Mouse (Mus musculus) layer of hippocampus, adult 18-20 months (tissue): ENCODE results near the gene Wdfy3. TPM values are rescaled to one million over a fixed set of nuclear protein-coding genes. Genes with fewer than 3 reads are reported as not detected.
A peak's percentile ranks its signal among the peaks of the same experiment; 100 is the strongest.
"Not testable (repeated sequence)": the region's sequence is repeated elsewhere in the genome, so short reads cannot be mapped to it uniquely, and the experiment has no call there.

Experiments
- DNase-seq, 2 experiments: peaks; one replicate each; pipeline ENCODE4 v3.0.0; 2022; ENCODE audit warnings: low spot score in 2 of 2
- total RNA-seq, 2 experiments: library from RNA; stranded (reverse); gene quantifications; 2 replicates each; pipeline ENCODE4 v1.2.3; 2021

Gene Wdfy3
- total RNA-seq, 2 experiments from 2014 or later = 118 to 120 TPM

DNA sequence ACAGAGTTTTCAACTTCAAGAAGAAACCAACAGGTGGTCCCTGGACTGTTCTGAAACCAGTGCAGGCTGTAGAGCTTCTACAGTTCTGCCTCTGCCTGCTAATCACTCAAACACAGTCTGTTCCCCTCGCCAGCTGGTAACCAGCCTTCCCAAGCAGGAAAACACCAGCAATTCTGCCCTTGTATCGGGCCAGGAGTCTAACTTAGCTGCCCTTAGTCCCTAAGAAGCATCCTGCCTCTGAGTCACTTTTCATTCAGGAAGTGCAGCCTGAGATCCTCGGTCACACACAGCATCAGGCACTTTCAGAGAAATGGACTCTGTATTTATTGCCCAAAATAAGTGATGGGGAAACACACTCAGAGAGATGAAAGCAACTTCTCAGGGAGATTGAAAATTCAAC is 66.3 kb downstream of the Wdfy3 start:
- DNase-seq = no peak

GRCm38 (mm10) chr5:102001026-102001425 is 68.7 kb downstream of the Wdfy3 start:
- no peak for DNase-seq

- DNase-seq = no peak
These were observed 70.8 kb downstream of the Wdfy3 start for GRCm38 (mm10) chr5:101998971-101999370.

GRCm38 (mm10) chr5:101996036-101996735 is 73.5 kb downstream of the Wdfy3 start:
- DNase-seq = no peak

DNA sequence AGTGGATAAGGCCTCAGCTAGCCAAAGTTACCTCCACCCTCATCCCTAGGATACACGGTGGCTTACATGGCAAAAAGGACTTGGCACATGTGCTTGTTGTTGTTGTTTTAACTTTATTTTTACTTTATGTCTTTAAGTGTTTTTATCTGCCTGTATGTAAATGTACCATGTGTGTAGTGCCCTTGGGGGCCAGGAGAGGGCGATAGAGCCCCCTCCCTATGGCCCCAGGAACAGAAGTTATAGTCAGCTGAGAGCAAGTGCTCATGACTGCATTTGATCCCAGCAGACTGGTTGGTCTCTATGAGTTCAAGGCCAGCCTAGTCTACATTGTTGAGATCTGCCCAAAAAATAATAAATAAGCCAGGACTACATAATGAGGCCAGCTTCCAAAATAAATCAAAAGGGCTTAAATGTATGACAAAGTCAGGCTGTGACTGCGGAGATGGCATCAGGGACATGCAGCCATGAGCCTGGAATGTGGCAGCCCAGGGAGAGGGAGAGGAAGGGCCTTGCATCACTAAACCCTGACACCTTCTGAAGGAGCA is 74.2 kb downstream of the Wdfy3 start:
- no peak for DNase-seq

DNA sequence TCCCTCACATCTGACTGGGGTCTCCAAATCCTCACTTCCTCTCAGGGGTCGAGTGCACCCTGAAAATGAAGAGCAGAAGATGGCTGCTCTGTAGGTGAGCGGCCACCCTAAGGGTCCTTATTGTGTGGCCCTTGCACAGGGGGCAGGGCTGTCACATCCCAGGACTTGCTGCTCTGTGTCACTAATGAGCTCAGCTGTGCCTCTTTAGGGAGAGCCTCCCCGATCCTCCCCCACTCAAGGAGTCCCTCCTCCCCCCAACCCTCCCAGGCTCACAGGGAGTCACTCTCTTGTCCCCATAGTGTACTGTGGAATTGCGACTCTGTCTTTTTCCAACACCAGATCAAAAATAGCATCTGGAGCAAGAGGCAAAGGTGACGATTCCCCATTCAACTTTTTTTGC is 75.7 kb downstream of the Wdfy3 start:
- DNase-seq = no peak

DNA sequence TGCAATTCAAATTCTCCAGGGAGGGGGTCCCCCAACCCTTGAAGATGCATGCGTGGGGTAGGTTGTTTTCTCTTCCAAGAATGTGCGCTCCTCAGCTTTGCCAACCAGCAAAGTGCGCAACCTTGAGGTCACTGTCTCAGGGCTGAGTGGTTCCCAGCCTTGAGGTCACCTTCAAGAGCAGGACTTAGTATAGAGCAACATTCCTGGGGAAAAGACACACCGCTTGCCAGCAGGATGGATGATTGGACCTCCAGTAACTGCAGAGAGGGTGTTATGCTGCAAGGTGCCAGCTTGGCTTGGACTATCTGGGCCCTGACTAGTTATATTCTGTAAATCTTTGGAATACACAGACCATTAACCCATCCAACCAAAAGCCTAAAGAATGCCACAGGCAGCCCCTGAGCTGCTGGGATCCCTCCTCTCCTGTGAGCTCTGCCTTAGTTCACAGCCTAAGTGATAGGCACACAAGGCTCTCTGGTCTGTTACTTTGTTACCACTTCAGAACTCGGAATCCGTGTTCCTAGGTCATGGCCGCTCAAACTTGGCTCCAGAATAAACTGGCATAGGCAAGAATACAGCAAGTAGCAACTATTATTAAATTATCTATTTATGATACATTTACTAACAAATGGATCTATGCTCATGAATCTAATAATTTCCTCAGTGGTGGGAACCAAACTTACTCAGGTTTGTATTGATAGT is 76.6 kb downstream of the Wdfy3 start:
- no peak for DNase-seq

- no peak for DNase-seq
These were observed 79.3 kb downstream of the Wdfy3 start for GRCm38 (mm10) chr5:101990298-101990845.

DNA sequence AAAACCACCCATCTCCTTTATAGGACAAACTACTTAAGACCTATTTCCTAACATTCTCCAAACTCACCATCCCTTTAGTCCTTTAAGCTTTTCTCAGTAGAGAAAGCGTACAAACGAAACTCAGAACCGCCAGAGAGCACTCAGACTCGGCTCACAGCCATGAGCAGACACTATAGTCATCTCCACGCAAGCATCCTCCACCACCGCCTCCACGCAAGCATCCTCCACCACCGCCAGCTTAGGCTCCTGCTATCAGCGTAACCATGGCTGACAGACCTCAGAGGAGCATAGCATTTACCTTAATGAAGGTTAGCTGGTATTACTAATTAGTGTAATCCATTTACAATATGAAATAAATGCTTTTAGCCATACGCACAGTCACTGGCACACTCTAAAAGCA is 81.2 kb downstream of the Wdfy3 start:
- DNase-seq = no peak

- DNase-seq = no peak
These were observed 83.0 kb downstream of the Wdfy3 start for GRCm38 (mm10) chr5:101986694-101987093.

DNA sequence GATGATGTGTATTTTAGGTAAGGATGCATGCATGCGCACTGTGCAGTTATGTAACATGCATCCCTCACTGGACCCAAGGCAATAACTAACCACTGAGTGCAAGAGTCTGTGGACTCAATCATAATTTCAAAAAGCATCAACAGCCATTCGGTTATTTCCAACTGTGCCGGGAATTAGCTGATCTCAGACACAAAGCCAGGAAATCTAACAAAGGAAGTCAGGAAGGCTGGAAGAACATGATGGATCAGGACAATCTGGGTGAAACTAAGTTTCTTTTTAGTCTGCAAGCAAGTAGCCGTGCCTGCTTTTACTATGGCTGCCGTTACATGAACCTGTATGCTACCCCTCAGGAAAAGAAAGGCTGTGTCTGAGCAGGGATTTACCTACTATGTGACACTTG is 87.5 kb downstream of the Wdfy3 start:
- DNase-seq = no peak

DNA sequence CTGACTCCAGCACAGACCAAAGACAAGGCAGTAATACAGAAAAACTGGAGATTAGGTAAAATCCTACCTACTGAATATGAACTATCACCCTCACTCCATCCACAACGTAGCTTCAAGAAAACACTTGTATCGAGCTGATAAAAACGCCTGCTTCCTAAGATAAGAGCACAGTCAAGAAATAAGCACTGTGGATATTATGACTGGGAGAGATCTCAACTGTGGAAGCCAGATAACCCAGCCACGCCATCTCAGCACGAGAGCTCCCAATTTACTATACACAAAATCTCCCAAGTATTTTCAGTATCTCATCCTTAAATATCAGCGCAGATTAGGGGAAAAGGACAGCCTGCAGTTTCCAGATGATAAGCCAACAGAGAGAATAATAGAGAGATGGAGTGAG is 90.1 kb downstream of the Wdfy3 start:
- DNase-seq = no peak

DNA sequence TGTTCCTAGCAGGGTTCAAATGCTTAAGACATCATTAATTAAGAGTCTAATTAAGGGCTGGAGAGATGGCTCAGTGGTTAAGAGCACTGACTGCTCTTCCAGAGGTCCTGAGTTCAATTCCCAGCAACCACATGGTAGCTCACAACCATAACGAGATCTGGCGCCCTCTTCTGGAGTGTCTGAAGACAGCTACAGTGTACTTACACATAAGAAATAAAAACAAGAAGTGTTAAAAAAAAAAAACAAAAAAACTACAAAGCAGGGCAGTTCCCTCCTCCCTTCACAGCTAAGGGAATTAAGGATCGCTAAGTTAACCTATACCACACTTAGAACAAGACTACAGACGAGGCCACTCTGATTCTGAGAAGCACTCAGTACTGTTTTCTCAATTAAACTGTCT is 97.1 kb downstream of the Wdfy3 start:
- not testable (repeated sequence) for DNase-seq

DNA sequence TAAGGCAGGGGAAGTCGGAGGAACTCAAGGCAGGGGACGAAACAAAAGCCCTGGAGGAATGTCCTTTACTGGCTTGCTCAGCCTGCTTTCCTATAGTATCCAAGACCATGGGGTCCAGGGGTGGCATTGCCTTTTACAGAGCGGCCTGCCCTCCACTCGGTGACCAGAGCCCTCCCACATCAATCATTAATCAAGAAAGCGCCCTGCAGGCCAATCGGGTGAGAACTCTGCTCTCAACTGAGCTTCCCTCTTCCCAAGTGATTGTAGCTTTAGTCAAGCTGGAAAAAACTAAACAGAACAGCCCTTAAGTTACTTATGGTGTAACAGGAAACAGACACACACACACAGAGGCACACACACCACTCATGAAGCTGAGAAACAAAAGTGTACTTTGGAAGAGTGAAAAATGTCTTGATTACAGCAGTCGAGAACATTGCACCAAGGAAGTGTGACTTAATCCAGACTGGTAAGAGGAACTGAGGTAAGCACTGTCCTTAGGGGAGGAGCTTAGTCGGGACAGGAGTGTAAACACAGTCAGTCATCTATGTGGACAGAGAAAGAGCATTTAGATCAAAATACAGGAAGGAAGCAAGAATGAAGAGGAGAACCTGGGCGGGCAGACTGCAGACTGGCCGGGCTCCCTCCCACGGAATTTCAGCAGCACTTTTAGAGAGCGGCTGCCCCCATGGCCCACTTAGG is 101.4 kb downstream of the Wdfy3 start:
- DNase-seq = no peak

DNA sequence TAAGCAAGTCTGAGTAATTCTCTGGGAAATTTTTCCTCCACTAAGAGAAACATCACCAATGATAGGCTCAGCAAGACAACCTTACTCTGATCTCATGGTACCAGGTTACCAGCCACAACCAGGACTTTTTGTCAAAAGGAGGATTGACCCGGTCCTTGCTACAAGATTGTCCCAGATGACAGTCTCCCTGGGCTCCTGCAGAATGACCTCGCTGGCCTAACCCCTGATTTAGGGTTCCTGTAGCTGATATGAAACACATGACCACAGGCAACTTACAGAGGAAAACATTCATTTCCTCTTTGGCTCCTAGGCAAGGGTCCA is 101.9 kb downstream of the Wdfy3 start:
- DNase-seq = no peak

- DNase-seq = no peak
These were observed 106.9 kb downstream of the Wdfy3 start for GRCm38 (mm10) chr5:101962824-101963223.

- DNase-seq = no peak
These were observed 110.4 kb downstream of the Wdfy3 start for GRCm38 (mm10) chr5:101959369-101959768.

DNA sequence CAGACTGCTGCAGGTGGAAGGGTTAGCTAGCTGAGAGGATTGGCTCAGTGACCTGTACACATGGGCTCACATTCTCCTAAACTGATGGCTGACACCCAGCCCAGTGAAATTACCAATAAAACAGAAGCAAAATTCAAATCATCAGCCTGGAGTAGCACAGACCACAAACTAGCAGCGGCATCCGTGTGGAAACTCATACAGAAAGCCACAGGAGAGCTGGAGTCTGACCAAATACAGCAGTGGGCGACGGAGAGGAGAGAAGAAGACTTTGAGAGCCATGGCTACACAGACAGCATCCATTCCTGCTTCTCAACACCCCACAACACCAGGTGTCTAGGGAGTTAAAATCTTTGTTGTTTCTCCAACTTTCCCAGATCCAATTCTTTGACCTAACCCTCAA is 110.8 kb downstream of the Wdfy3 start:
- DNase-seq = no peak

GRCm38 (mm10) chr5:101957419-101957818 is 112.3 kb downstream of the Wdfy3 start:
- DNase-seq = no peak

- peak in 1 of 2 experiments; percentile 37 for DNase-seq
These were observed 115.1 kb downstream of the Wdfy3 start for GRCm38 (mm10) chr5:101954393-101955340.

DNA sequence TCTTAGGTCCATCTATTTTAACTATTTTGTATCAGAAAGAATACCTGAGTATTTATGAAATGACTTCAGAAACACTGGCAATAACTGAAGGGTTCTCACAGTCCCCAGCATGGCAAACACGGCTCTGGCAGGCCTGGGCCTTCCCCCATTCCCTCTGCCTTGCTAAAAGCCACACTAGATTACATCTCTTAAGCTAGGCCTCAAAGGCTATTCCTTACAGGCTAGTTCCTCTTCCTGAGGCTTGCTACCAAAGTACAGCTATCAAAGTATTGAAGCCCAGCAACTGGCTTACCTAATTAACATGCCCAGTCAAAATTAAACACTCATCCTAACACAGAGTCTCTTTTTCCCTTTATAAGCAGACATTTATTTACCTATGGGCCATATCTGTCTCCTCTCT is 117.8 kb downstream of the Wdfy3 start:
- DNase-seq = no peak
